8 mouse cellular contexts compared by ENCODE assay signal in genomic region chr6:32588056-32588671, GRCm38 (mm10). TPM values are rescaled to one million over a fixed set of nuclear protein-coding genes. Genes with fewer than 3 reads are reported as not detected.
DNase-seq lines count a peak whose midpoint lies in the region; ATAC-seq and TF ChIP-seq lines count a peak whose summit lies in the region.

Gene Plxna4 (minus strand): TSS chr6:32588192.

- 1% methylated on average over 26 of the region's 55 CpGs for WGBS in forebrain, embryonic 15.5 days
- WGBS in heart, postnatal 0 days: under 1% methylated on average over 26 of the region's 55 CpGs
- WGBS in liver, embryonic 16.5 days (ENCODE audit: insufficient replicate concordance): under 1% methylated on average over 27 of the region's 55 CpGs
- 2% methylated on average over 35 of the region's 55 CpGs for WGBS in olfactory bulb, adult 2 months

- peak within 1 kb of the TSS; percentile 51 for H3K4me3 ChIP-seq in ES-Bruce4 (ENCODE audit: low read depth, low read length)
- H3K4me3 ChIP-seq in forebrain, embryonic 15.5 days: peak within 1 kb of the TSS; percentile 92
- peak within 1 kb of the TSS; percentile 88 for H3K4me3 ChIP-seq in heart, postnatal 0 days (ENCODE audit: low read depth, low read length)
- H3K4me3 ChIP-seq in liver, embryonic 16.5 days (ENCODE audit: low read depth, low read length): peak within 1 kb of the TSS; percentile 49
- H3K4me3 ChIP-seq in olfactory bulb, adult 2 months (ENCODE audit: insufficient read depth, low read depth, low read length): peak within 1 kb of the TSS; percentile 53

- H3K9ac ChIP-seq in ES-Bruce4 (ENCODE audit: low read depth, poor library complexity, severe bottlenecking): peak within 1 kb of the TSS; percentile 62
- H3K9ac ChIP-seq in forebrain, embryonic 15.5 days (replicated peaks): peak within 1 kb of the TSS; percentile 94
- H3K9ac ChIP-seq in heart, postnatal 0 days (replicated peaks; ENCODE audit: low read depth, low read length): peak within 1 kb of the TSS; percentile 81
- peak within 1 kb of the TSS; percentile 28; the same call in 1 of the 2 replicates for H3K9ac ChIP-seq in liver, embryonic 16.5 days (ENCODE audit: low read depth, low read length)

- TF ChIP-seq EP300 in ES-Bruce4 (IDR thresholded peaks at IDR 0.05; ENCODE audit: insufficient read depth, low read depth, low read length): no peak
- no peak for TF ChIP-seq EP300 in heart, postnatal 0 days (IDR thresholded peaks at IDR 0.05; ENCODE audit: low read depth)

- DNase-seq in heart, postnatal 0 days (ENCODE audit: low spot score): peak; percentile 86
- DNase-seq in kidney, postnatal 4 days: peak; percentile 81 to 88
- peak; percentile 68 for DNase-seq in urinary bladder, postnatal 14 days (ENCODE audit: low spot score)

- H3K36me3 ChIP-seq in ES-Bruce4 (ENCODE audit: control insufficient read depth, insufficient read depth, low read length, poor library complexity, severe bottlenecking): no peaks in the 10 kb centered on the region
- no peaks in the 10 kb centered on the region for H3K36me3 ChIP-seq in forebrain, embryonic 15.5 days
- no peaks in the 10 kb centered on the region for H3K36me3 ChIP-seq in heart, postnatal 0 days (replicated peaks; ENCODE audit: control insufficient read depth, insufficient read depth, low read length)
- H3K36me3 ChIP-seq in liver, embryonic 16.5 days (ENCODE audit: control insufficient read depth, insufficient read depth): no peaks in the 10 kb centered on the region

- H3K9me3 ChIP-seq in ES-Bruce4 (replicated peaks; ENCODE audit: control insufficient read depth, insufficient read depth, low read length, poor library complexity, severe bottlenecking): no peaks in the 10 kb centered on the region
- H3K9me3 ChIP-seq in forebrain, embryonic 15.5 days: no peaks in the 10 kb centered on the region
- H3K9me3 ChIP-seq in heart, postnatal 0 days (replicated peaks; ENCODE audit: control insufficient read depth, low read length): no peaks in the 10 kb centered on the region
- no peaks in the 10 kb centered on the region for H3K9me3 ChIP-seq in liver, embryonic 16.5 days (replicated peaks; ENCODE audit: control insufficient read depth, low read length)

- peak within 1 kb of the TSS; percentile 92 for H3K4me2 ChIP-seq in forebrain, embryonic 15.5 days (replicated peaks)
- peak within 1 kb of the TSS; percentile 93 for H3K4me2 ChIP-seq in heart, postnatal 0 days (ENCODE audit: low read depth, low read length)
- peak within 1 kb of the TSS; percentile 68 for H3K4me2 ChIP-seq in liver, embryonic 16.5 days (ENCODE audit: low read depth, low read length)

- no peak for TF ChIP-seq POLR2A in ES-Bruce4 (IDR thresholded peaks at IDR 0.05; ENCODE audit: insufficient read depth, low read length)
- peak; percentile 44; the same call in 1 of the 2 replicates for TF ChIP-seq POLR2A in olfactory bulb, adult 2 months (IDR thresholded peaks at IDR 0.05; ENCODE audit: insufficient read depth, low read depth, low read length)

- TF ChIP-seq CTCF in ES-Bruce4 (IDR thresholded peaks at IDR 0.05; ENCODE audit: low read depth, low read length): no peak
- TF ChIP-seq CTCF in heart, postnatal 0 days (IDR thresholded peaks at IDR 0.05; ENCODE audit: low read depth): peak; percentile 32
- TF ChIP-seq CTCF in olfactory bulb, adult 2 months (IDR thresholded peaks at IDR 0.05; ENCODE audit: insufficient read depth, low read depth, low read length): peak; percentile 30; the same call in 1 of the 2 replicates

- no peak within 1 kb of the TSS for H3K27ac ChIP-seq in ES-Bruce4 (ENCODE audit: insufficient read depth, low read length)
- H3K27ac ChIP-seq in forebrain, embryonic 15.5 days (replicated peaks): peak within 1 kb of the TSS; percentile 91
- H3K27ac ChIP-seq in heart, postnatal 0 days (ENCODE audit: low read depth): peak within 1 kb of the TSS; percentile 87
- H3K27ac ChIP-seq in liver, embryonic 16.5 days (ENCODE audit: low read length): no peak within 1 kb of the TSS
- H3K27ac ChIP-seq in olfactory bulb, adult 2 months (ENCODE audit: insufficient read depth, low read depth, low read length): 0 out of 2 replicates have a peak within 1 kb of the TSS, but pooled peaks have one; percentile 16

- H3K27me3 ChIP-seq in ES-Bruce4 (ENCODE audit: control insufficient read depth, insufficient read depth, low read length, poor library complexity, severe bottlenecking): peaks cover 16% of the 10 kb centered on the region
- 0 out of 2 replicates have a peak, but pooled peaks cover 3% of the 10 kb centered on the region for H3K27me3 ChIP-seq in forebrain, embryonic 15.5 days
- peaks cover 14% of the 10 kb centered on the region for H3K27me3 ChIP-seq in heart, postnatal 0 days (ENCODE audit: control insufficient read depth, insufficient read depth, low read length)
- H3K27me3 ChIP-seq in liver, embryonic 16.5 days (ENCODE audit: control insufficient read depth, insufficient read depth, low read depth, low read length): peaks cover 67% of the 10 kb centered on the region

- peak; percentile 31; the same call in 1 of the 2 replicates for ATAC-seq in cerebellum, adult (ENCODE audit: insufficient number of reproducible peaks, low FRiP score, low TSS enrichment)
- ATAC-seq in forebrain, embryonic 15.5 days (replicated peaks): peak; percentile 65
- ATAC-seq in heart, postnatal 0 days (ENCODE audit: insufficient read depth, low read depth): peak; percentile 80
- no peak; the same call in 1 of the 2 replicates for ATAC-seq in liver, embryonic 16.5 days (ENCODE audit: low read depth)

- H3K4me1 ChIP-seq in ES-Bruce4 (ENCODE audit: control insufficient read depth, insufficient read depth, low read length): no peaks in the 10 kb centered on the region
- peaks cover 33% of the 10 kb centered on the region for H3K4me1 ChIP-seq in forebrain, embryonic 15.5 days
- peaks cover 13% of the 10 kb centered on the region; the same call in 1 of the 2 replicates for H3K4me1 ChIP-seq in heart, postnatal 0 days (ENCODE audit: control insufficient read depth, insufficient read depth)
- no peaks in the 10 kb centered on the region for H3K4me1 ChIP-seq in liver, embryonic 16.5 days (ENCODE audit: control insufficient read depth, low read depth, low read length)
- peaks cover 15% of the 10 kb centered on the region for H3K4me1 ChIP-seq in olfactory bulb, adult 2 months (ENCODE audit: control insufficient read depth, insufficient read depth, low read length)

RNA-seq across cellular contexts. Expression of gene Plxna4, which starts in this region (rescaled TPM):
- 0.27 and 0.33 TPM in 2 replicates for polyA plus RNA-seq in ES-Bruce4 (2011; ENCODE audit: insufficient read depth, insufficient read length, low read depth, missing spikeins)
- 28.7 and 29.6 TPM in 2 replicates for polyA plus RNA-seq in forebrain, embryonic 15.5 days (2015; fragmentation: Nextera tagmentation; extraction: Ambion mirVana)
- total RNA-seq in heart, postnatal 0 days (2014; rRNA removed; ENCODE audit: low replicate concordance): 19.2 and 20.0 TPM in 2 replicates
- polyA plus RNA-seq in heart, postnatal 0 days (2015; fragmentation: Nextera tagmentation; extraction: Ambion mirVana): 3.4 and 3.7 TPM in 2 replicates
- polyA plus RNA-seq in liver, embryonic 16.5 days (2015; fragmentation: Nextera tagmentation; extraction: Ambion mirVana): 0.21 and 0.26 TPM in 2 replicates
- not detected in 2 replicates for polyA plus RNA-seq in olfactory bulb, adult 2 months (2012; ENCODE audit: insufficient read depth, insufficient read length, low replicate concordance, missing spikeins)

Comparison
In these comparisons a context has a peak if more than half of its experiments do, and no peak if none do; other contexts are left out.
1. H3K27ac ChIP-seq: peak in forebrain, embryonic 15.5 days (single experiment), heart, postnatal 0 days (single experiment) and olfactory bulb, adult 2 months (single experiment); none in ES-Bruce4 (single experiment) and liver, embryonic 16.5 days (single experiment).
2. H3K9ac ChIP-seq: peak in every context shown above with its lines; median percentile 94 in forebrain, embryonic 15.5 days; 81 in heart, postnatal 0 days; 62 in ES-Bruce4; 28 in liver, embryonic 16.5 days.
3. Peak in every context shown above with its lines, with median percentiles within 50 percentile points of each other: H3K4me3 ChIP-seq, H3K4me2 ChIP-seq and DNase-seq.